Mouse (Mus musculus): ENCODE data around the gene Tppp3. TPM values are rescaled to one million over a fixed set of nuclear protein-coding genes. Genes with fewer than 3 reads are reported as not detected.

The Tppp3 gene
- total RNA-seq, 2 experiments from 2014 or later, result 26.7 to 33.7 TPM

GRCm38 (mm10) chr8:105436218-105436617 is 35.1 kb downstream of the Tppp3 start:
- no peak for DNase-seq (ENCODE audit: extremely low spot score in 1 of 2, low spot score in 1 of 2)

GRCm38 (mm10) chr8:105434136-105434535 is 37.2 kb downstream of the Tppp3 start:
- no peak for DNase-seq (ENCODE audit: extremely low spot score in 1 of 2, low spot score in 1 of 2)

- no peak for DNase-seq (ENCODE audit: extremely low spot score in 1 of 2, low spot score in 1 of 2)
These were observed 37.8 kb downstream of the Tppp3 start for GRCm38 (mm10) chr8:105433511-105433910.

GRCm38 (mm10) chr8:105433021-105433420 is 38.3 kb downstream of the Tppp3 start:
- no peak for DNase-seq (ENCODE audit: extremely low spot score in 1 of 2, low spot score in 1 of 2)

GRCm38 (mm10) chr8:105431743-105432515 is 39.4 kb downstream of the Tppp3 start:
- DNase-seq (ENCODE audit: extremely low spot score in 1 of 2, low spot score in 1 of 2), result no peak

- no peak for DNase-seq (ENCODE audit: extremely low spot score in 1 of 2, low spot score in 1 of 2)
These were observed 44.4 kb downstream of the Tppp3 start for GRCm38 (mm10) chr8:105426878-105427277.

- no peak for DNase-seq (ENCODE audit: extremely low spot score in 1 of 2, low spot score in 1 of 2)
These were observed 49.3 kb downstream of the Tppp3 start for GRCm38 (mm10) chr8:105422006-105422405.

GRCm38 (mm10) chr8:105419800-105420199 is 51.5 kb downstream of the Tppp3 start:
- no peak for DNase-seq (ENCODE audit: extremely low spot score in 1 of 2, low spot score in 1 of 2)

GRCm38 (mm10) chr8:105418992-105419391 is 52.3 kb downstream of the Tppp3 start:
- no peak for DNase-seq (ENCODE audit: extremely low spot score in 1 of 2, low spot score in 1 of 2)

Other genes starting within 250 kb of the Tppp3 start
- gene D230025D16Rik, start 246.4 kb downstream of the Tppp3 start, total RNA-seq (2021), result 10 to 100 TPM; 35.4 to 36.4 TPM
- 1 to 10 TPM; 4.0 to 4.4 TPM for gene B3gnt9, start 216.4 kb downstream of the Tppp3 start, total RNA-seq (2021)
- gene Tradd, start 206.9 kb downstream of the Tppp3 start, total RNA-seq (2021), result 10 to 100 TPM in 1 of 2 experiments, 1 to 10 TPM in 1; 4.6 to 10.9 TPM
- gene Fbxl8, start 206.9 kb downstream of the Tppp3 start, total RNA-seq (2021), result under 1 TPM; 0.69 to 0.94 TPM
- gene Hsf4, start 201.7 kb downstream of the Tppp3 start, total RNA-seq (2021), result 1 to 10 TPM; 4.1 to 5.0 TPM
- gene Nol3, start 195.4 kb downstream of the Tppp3 start, total RNA-seq (2021), result 1 to 10 TPM; 6.8 to 7.8 TPM
- 10 to 100 TPM; 21.7 to 24.4 TPM for gene 4931428F04Rik, start 181.7 kb downstream of the Tppp3 start, total RNA-seq (2021)
- 1 to 10 TPM in 1 of 2 experiments, under 1 TPM in 1; 0.98 to 1.3 TPM for gene Exoc3l, start 175.4 kb downstream of the Tppp3 start, total RNA-seq (2021)
- 10 to 100 TPM; 31.4 to 34.7 TPM for gene E2f4, start 173.9 kb downstream of the Tppp3 start, total RNA-seq (2021)
- under 1 TPM; 0.61 to 0.64 TPM for gene Elmo3, start 165.9 kb downstream of the Tppp3 start, total RNA-seq (2021)
- gene Lrrc29, start 145.2 kb downstream of the Tppp3 start, total RNA-seq (2021), result 1 to 10 TPM; 4.0 to 9.2 TPM
- gene Tmem208, start 145.2 kb downstream of the Tppp3 start, total RNA-seq (2021), result 10 to 100 TPM; 40.7 to 45.2 TPM
- 1 to 10 TPM; 1.7 to 2.8 TPM for gene Fhod1, start 123.6 kb downstream of the Tppp3 start, total RNA-seq (2021)
- 10 to 100 TPM; 12.5 to 13.4 TPM for gene Slc9a5, start 122.7 kb downstream of the Tppp3 start, total RNA-seq (2021)
- gene Plekhg4, start 98.3 kb downstream of the Tppp3 start, total RNA-seq (2021), result 1 to 10 TPM in 1 of 2 experiments, under 1 TPM in 1; 0.49 to 1.1 TPM
- gene Kctd19, start 58.0 kb downstream of the Tppp3 start, total RNA-seq (2021), result not detected
- gene Lrrc36, start 58.0 kb downstream of the Tppp3 start, total RNA-seq (2021), result under 1 TPM; 0.34 to 0.59 TPM
- 10 to 100 TPM; 27.6 to 34.0 TPM for gene Zdhhc1, start 25.4 kb upstream of the Tppp3 start, total RNA-seq (2021)
- gene Hsd11b2, start 47.2 kb upstream of the Tppp3 start, total RNA-seq (2021), result under 1 TPM in 1 of 2 experiments, not detected in 1; 0.15 TPM
- gene Atp6v0d1, start 94.5 kb upstream of the Tppp3 start, total RNA-seq (2021), result 100 to 1,000 TPM; 293 to 332 TPM
- gene Ripor1, start 133.7 kb upstream of the Tppp3 start, total RNA-seq (2021), result 10 to 100 TPM; 83.2 to 92.9 TPM
- 10 to 100 TPM; 63.3 to 71.7 TPM for gene Ctcf, start 165.0 kb upstream of the Tppp3 start, total RNA-seq (2021)
- gene Agrp, start 165.9 kb upstream of the Tppp3 start, total RNA-seq (2021), result not detected
- gene Carmil2, start 214.7 kb upstream of the Tppp3 start, total RNA-seq (2021), result 10 to 100 TPM; 70.2 to 79.8 TPM
- 10 to 100 TPM; 39.8 to 41.9 TPM for gene Acd, start 229.6 kb upstream of the Tppp3 start, total RNA-seq (2021)
- gene Pard6a, start 229.6 kb upstream of the Tppp3 start, total RNA-seq (2021), result 10 to 100 TPM; 34.8 to 38.4 TPM
- gene 4933405L10Rik, start 236.1 kb upstream of the Tppp3 start, total RNA-seq (2021), result not detected
- 1 to 10 TPM; 8.2 to 9.9 TPM for gene Enkd1, start 236.7 kb upstream of the Tppp3 start, total RNA-seq (2021)